Mouse (Mus musculus) cerebellum, adult 9-10 months (tissue): ENCODE measurements around the gene 9230112D13Rik.

Source experiments
- DNase-seq: peaks from one replicate; pipeline ENCODE4 v3.0.0; 2022

The 9230112D13Rik gene

DNA sequence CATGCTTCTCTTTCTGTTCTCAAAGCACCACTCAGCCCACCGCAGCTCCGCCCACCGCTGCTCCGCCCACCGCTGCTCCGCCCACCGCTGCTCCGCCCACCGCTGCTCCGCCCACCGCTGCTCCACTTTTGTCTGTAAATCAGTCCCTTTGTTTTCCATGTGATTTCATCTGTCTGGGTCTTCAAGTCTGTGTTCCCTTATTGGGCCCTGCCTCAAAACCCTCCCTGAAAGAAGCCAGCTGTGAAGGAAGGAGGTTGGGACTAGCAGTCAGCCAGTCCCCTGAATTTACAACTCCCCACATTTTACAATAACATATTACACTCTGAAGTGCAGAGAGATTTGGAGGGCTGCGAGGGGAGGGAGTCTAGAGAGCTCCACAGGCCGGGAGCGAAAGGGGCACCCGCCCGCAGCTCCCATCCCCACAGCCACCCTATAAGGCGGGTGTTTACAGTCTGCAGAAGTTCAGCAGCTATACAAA, 18.1 kb upstream of the 9230112D13Rik start:
- no peak for DNase-seq

DNA sequence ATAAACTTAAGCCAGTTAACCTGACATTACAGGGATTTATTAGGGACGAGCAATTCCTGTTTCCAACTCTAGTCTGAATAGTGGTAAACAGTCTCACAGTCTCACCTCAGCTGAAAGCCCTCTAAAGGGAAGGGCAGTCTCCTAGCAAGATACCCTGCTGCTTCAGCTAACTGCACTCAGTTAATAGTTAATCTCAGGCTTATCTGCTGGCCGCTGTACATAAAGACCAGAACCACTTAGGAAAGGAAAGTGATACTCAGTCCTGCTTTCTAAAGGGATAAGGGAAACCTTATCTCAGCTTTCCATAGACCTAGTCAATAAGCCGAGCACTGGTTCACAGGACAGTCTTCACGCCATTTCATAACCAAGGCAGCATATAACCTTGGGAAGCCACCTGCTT, 13.3 kb upstream of the 9230112D13Rik start:
- no peak for DNase-seq

DNA sequence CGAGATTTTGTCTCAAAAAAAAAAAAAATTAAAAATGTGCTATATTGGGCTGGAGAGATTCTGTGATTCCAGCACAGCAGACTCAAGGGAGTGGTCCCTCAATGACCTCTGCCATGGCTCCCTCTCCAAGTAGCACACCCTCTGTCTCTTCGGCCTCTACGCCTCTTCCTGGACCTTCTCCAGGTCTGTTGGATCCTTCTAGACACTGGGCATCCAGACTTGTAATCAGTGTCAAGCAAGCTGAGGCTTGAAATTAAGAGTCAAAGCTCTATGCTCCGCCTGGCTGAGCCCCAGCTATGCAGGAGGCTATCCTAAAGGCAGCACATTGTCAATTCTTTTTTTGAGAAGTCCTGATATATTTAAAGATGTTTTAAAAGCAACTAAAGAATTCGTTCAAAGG, 10.9 kb upstream of the 9230112D13Rik start:
- DNase-seq = no peak

DNA sequence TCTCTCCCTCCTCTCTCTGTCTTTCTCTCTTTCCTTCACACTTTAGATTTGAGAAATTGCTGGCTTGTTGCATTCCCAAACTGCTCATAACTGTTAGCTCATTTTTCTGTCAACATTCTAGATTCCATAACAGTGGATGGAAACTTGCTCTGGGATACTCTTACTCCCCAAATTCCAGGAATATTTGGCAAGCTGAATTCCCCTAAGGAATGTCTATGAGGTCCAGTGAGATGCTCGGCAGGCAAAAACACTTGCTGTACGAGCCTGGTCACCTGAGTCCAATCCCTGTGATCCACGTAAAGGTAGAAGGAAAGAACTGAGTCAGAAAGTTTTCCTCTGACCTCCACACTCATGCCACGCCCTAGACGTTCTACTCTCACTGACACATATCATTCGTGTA, 9.9 kb upstream of the 9230112D13Rik start:
- no peak for DNase-seq

DNA sequence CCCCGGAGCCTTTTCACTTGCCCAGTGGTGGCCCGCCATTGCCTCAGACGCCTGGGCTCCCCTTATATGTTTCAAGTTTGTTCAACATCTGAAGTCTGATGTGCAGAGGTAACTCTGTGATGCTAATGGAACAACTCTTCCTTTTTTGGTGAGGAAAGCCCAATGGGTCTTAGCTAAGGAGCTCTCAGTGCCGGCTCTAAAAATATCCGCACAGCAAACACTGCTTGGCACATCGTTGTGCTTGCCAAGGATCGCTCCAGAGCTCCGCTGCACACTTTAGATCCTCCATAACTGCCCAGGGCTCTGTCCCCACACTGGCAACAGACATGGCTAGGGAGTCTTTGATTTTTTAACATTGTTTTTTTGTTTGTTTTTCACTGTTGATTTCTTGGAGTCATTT, 6.2 kb upstream of the 9230112D13Rik start:
- no peak for DNase-seq

DNA sequence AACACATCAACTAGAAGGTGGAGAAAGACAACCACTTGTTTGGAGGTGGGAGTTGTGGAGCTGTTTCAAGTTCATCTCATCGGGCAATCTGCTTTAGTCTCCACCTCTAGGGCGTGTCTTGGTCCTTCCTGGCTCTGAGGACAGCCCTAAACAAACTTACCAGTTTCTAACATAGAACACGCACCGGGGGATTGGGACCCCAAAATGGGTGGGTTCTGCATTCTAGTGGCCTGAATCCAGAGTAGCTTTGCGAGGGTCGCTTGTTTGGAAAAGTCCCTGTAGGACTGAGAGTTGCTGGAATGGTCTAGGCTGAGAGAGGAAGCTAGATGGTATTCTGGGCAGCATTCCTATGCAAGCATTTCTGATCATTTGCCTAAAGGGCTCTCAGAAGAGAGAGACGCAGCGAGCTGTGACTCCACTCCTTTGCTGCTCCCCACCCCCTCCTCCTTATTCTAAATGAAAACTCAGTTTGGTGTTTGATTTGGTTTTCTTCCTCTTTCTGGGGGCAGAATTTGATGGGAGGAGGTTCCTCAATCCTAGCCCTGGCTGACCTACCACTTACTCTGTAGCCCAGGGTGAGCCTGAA, 4.5 kb downstream of the 9230112D13Rik start:
- DNase-seq = no peak

DNA sequence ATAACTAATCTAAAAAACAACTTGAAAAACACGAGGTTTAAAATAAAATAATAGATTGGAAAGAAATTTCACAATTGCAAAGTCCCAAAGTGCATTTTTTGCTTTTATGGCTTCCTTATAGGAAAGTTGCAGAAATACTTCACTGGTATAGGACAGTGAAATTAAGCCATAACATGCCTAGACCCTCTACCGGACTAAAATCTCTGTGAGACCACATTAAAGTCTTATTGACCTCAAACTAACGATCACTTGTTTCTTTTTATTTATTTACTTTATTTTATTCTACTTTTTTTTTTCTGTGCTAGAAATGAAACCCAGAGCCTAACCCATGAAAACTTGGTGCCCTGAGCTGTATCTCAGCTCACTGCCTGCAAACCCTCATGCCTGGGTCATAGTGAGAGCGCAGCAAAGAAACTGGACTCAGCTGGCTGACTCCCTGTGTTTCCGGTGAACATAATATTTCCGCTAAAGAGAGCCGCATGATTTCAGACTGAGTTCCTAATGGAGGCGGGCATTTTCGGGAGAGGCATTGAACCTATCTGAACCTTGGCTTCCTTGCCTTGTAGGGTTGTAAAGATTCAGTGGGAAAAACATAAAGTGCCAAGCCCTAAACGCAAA, 5.5 kb downstream of the 9230112D13Rik start:
- no peak for DNase-seq

DNA sequence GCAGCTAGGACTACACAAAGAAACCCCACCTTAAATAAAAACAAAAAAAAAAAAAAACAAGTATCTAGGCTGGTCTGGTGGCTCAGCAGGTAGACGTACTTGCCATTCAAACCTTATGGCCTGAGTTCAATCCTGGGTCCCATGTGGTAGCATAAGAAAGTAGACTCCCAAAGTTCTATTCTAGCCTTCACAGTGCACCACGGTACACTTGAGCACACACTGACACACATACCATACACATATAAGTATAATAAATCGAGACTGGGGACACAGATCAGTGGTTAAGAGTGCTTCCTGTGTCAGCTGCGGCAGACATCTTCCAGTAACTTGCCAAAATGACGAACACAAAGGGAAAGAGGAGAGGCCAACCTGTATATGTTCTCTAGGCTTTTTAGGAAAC, 6.7 kb downstream of the 9230112D13Rik start:
- no peak for DNase-seq

DNA sequence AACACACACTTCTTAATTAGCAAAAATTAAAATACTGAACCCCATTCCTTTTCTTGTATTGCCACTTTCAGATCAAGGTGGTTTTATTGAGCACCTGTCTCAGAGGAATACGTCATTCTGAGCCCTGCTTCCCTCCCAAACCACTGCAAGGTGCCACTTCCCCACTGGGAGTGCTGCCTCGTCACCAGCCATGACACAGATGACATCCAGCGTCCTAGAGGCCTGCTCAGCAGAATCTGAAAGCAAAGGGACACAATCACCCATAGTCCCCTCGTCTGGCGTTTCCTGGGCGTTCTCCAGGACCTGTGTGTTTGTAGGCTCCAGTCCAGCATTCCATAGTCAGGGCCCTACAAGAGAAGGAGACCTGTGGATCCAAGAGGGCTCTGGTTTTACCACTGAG, 8.5 kb downstream of the 9230112D13Rik start:
- DNase-seq = no peak

DNA sequence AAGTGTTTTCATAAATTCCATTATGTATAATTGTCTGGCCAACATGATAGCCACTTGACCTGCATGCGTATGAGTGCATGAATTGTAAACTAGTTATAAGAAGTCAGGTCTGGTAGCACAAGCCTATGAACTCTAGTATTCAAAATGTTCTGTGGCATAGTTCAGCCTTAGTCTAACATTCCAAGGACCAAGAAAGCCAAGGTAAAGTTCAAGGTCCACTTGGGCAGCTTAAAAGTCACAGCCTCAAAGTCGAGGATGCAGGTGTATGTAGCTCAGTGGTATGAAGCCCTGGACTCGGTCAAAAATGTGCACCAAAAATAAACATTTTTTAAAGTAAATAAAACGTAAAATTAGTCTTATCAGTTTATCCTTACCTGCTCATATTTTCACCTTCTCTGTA, 10.0 kb downstream of the 9230112D13Rik start:
- no peak for DNase-seq

DNA sequence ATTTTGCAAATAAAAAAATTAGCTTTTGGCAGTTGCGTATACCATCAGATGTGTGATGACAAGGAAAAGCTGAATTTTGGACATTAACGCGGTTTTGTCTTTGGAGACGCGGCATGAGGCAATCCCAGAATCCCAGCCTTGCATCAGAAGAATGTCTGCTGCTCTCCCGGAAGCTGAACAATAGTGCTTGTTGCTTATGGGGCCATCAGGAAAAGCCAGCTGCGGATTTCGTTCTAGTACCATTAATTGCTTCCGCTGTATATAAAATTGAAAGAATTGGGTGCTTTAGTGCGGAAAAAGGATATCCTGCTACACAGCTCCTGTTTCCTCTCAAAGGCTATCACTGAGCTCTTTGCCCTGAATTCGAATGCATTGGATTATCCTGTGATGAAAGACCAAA, 10.7 kb downstream of the 9230112D13Rik start:
- no peak for DNase-seq

DNA sequence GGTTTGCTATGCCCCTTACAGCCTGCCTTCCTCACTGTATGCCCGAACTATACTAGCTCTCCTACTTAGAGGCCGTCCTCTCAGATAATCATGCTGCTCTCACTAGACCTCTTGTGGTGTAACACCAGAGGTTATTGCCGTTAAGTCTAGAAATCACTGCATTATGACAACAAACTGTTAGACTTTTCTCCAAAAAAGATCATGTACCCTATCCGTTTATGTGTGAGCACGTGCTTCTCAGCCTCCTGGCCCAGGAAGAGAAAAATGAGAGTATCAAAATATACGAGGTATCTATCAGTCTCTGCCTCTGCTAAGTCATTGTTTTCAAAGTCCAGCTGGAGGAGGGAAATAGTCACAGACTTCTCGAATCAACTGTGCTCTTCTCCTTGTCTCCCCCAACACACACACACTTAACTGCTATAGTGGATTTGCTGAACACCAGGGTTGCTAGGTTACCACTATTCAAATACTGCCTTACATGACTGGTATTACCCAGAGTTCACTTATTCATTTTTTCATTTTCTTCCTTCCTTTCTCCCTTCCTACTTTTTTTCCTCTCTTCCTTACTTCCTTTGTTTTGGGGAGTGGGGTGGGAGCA, 13.7 kb downstream of the 9230112D13Rik start:
- no peak for DNase-seq

DNA sequence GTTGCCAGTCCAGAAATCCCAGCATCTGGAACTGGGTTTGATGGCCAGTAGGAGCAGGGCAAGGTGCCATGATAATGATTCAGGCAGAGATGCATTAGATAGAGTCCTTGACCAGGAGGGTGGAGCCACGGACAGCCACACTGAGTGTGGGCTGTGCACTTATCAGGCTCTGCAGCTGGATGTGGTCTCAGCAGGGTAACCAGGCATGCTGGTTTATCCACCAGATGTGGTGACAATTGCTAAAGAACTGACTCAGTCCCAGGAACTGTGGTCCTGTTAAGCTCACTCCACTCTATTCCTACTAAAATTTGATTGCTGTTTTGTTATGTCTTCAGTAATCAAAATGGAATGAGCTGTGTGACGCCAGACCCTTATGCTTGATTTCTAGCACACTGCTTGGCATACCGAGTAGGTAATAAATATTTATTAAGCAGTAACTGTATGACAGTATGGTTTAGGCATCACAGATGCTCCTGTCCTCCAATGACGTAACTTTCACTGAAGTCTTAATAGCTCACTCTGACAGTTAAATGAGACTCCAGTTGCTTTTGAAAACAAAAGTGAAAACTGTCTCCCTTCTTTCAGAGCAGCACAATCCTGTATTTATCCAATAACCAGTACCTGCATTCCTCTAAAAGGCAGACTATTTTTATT, 14.3 kb downstream of the 9230112D13Rik start:
- no peak for DNase-seq

DNA sequence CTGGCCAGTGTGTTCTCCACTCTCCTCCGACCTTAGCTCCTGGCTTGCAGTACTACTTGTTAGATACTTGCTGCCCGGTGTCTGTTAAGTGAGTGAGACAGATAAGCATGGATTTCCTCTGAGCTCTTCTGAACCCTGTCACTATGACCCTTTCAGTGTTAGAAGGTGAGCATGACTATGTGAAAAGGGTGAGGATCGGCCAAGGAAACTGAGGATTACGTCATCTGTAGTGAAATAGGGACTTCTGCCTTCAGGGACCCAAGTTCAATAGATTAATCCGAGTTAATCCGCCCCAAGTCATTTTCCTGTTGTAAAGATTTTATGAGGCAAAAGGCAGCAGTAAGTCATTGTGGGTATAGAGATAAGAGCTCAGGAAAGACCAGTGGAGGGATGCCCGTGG, 17.3 kb downstream of the 9230112D13Rik start:
- no peak for DNase-seq

DNA sequence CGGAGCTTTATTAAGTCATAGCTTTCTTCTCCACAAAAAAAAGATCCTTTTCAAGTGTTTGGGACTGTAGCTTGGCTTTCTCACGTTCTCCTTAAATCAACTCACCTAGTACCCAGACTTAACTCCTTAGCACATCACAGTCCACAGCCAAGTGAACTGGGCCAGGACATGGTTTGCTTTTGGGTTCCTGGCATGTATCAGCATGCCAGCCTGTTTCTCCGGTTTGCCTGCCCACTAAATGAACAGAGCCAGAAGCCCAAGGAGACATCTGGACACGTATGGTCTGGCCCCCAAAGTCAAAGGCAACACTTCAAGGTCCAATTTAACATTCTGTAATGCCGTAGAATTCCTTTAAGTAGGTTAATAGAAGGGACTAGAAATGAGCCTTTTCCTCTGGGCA, 18.2 kb downstream of the 9230112D13Rik start:
- DNase-seq = no peak

DNA sequence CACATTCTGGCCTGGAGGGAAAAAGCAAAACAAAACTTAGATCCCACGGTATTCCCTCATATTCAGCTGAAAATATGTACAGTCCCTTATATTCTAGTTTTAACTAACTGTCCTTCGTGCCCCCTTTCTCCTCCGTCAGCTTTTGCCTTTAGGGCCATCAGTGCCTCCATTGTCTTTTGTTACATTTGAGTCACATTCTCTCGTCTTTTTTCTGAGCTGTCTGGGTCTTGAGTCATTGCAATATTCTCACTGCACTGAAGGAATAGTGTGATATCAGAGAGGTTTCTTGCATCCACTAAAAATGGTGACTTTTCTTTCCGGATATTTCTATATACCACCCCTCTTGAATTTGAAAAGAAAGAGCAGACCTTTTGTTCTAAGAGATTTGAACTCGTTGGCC, 18.8 kb downstream of the 9230112D13Rik start:
- DNase-seq = no peak

DNA sequence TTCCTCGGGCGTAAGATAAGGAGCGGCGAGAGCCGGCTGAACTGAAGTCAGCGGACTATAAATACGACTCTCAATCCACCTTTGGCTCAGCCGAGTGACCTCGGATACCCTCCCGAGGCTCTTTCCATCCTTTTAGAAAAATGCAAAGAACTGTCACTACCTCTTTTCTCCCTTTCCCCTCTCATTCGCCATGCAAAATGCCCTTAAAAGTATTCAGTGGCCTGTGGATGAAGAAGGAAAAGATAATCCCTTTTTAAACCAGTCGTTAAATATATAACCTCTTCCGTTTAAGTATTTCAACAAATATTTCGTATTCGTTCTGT, 19.3 kb downstream of the 9230112D13Rik start, which contains the start of gene Bmpr1a:
TSS of gene Bmpr1a (minus strand) at position 17 of the 323 bp plus-strand sequence.
- DNase-seq = no peak

DNA sequence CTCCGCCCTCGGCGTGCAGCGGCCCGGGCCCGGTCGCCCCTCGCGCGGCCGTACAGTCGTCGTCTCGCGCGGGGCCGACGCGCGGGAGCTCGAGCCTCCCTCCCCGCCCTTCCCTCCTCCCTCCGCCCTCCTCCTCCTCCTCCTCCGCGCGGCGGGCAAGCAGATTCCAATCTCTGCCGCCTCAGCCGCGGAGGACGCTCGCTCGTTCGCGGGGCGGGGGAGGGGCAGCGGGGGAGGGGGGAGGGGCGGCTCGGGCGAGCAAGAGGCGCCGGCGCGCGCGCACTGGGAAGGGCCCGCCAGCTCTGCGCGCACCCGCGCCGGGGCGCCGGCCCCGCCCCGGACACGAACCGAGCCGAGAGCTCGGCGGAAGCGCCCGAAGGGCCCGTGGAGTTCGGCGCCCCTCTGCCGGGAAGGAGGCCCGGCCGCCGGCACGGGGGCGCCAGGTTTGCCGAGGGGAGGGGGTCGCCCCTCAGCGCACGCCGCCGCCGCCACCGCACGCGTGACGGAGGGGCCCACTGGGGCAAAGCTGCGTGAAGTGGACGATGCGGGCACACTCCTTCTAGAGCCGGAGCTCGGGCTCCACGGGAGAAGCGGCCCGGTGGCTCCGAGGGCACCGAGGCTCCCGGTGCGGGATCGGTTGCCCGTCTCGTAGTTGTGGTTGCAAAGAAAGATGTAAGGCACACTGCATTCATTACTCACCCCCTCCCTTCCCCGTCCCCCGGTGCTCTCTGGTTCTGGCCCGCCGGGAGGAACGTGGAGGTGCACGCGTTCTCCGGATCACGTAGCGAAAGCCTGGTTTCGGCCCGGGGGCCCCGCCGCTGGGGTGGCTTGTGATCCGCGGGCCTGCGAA, 19.9 kb downstream of the 9230112D13Rik start:
- peak; percentile 86 for DNase-seq

DNA sequence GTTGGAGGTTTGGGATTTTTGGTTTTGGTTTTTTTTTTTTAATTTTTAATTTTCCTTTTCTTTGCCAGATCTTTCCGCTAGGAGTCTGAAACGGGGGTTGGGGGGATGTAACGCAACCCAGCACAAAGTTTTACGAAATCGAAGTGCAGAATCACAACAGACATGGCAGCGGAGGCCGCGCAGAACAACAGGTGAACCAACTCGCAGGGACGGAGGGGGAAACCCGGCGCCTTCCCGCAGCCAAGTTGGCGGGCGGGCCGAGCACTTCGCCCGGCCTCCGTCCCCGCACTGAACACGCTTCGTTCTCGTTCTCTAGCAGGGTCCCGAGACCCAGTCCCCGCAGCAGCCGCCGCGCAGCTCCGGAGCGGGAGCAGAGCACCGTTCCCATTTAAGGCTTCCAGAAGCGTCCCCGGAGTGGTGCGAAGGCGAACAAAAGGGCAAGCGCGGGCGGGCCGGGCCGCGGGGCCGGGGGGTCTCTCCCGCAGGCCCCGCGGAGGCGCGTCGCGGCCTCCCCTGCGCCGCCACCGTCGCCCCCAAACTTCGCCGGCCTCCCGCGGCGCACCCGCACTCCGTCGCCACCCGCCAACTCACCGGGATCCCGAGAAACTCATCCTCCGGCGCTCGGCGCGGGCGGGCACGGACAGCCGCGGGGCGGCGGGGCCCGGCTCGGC, 20.7 kb downstream of the 9230112D13Rik start:
- peak; percentile 63 for DNase-seq

DNA sequence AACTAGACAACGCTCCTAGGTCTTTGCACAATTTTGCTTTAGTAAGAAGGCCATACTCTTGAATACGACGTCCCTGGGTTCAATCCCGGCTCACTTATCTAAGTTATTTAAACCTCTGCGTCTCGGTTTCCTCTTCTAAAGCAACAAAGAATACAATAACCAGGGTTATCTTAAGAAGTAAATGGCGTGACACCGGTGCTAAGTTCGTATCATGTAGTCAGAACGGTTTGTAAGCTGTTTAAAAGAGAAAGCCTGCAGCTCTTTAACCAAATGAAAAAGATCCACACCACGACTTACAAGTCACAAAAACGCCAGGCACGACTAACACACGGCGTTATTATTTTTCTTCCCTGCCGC, 21.2 kb downstream of the 9230112D13Rik start:
- DNase-seq = no peak

DNA sequence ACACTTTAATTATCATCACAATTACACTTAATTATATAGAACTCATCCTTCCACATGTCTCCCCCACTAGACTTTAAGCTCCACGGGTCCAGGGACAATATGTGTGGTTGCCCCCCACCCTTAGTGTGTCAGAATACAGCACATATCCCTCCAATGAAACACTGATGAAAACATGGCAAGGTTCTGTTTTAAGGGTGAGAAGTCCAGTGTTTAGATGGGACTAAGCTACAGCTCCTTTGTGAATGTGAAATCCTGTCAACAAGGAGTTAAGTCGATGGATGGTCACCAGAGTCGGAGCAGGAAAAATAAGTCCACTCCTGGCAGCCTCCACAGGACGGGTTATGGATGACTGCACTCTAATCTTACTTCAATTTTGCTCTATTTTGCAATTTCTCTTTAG, 22.3 kb downstream of the 9230112D13Rik start:
- DNase-seq = no peak

DNA sequence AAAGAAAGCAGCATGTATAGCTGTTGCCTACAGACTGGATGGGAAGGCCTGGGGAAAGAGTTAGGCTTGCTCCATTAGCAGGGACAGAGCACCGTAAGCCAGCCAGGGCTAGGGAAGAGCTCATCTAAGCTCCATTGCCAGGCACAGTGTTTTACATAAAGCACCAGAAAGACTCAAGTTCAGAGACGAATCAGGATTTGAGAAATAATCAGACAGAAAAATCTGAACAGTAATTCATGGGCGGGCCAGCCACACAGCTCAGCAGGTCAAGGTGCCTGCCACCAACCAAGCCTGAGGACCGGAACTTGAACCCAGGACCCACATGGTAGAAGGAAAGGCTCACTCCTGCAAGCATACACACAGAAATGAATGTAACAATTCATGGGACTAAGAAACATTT, 22.9 kb downstream of the 9230112D13Rik start:
- no peak for DNase-seq

DNA sequence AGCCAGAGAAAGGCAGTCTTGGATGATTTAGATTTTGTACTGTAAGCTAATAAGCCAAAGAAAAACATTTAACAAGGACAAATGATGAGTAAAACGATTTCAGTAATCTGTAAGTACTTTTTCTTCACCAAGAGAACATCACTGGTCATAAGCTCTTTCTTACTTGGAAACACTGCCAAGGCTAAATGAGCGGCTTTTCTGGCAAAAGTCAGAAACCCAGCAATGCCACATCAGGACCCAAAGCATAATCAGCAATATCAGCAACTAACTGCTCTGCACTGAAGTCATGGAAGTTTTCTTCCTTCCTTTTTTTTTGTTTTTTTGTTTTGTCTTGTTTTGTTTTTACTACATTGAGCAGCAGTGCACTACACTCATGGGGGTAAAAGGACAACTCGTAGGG, 25.3 kb downstream of the 9230112D13Rik start:
- DNase-seq = no peak
